Mouse (Mus musculus) erythroblast, embryonic 14.5 days (primary cell): ENCODE measurements around the gene Rbm43.

Experiments used
- GATA1 ChIP-seq: IDR thresholded peaks from 2 replicates; pipeline ENCODE4 v1.6.1; 2012; ENCODE audit warnings: low read length, inconsistent platforms, mixed read lengths
- TAL1 ChIP-seq: IDR thresholded peaks from 3 replicates; pipeline ENCODE4 v1.6.1; 2012; ENCODE audit warnings: low read length, inconsistent platforms, mixed read lengths

DNA sequence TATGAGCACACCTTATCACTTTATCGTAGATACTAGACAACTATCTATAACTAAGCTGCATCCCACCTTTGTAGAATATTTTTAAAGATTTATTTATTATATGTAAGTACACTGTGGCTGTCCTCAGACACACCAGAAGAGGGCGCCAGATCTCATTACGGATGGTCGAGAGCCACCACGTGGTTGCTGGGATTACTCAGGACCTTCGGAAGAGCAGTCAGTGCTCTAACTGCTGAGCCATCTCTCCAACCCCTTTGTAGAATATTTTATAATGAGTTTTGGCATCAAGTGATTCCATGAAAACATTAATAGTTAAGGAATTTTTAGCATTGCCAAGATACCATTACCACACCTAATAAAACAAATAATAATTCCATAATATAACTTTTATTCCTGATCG is 20.4 kb downstream of the Rbm43 start:
- TF ChIP-seq GATA1 (no peak), TAL1 (no peak)
